ENCODE assay signal across 8 mouse cellular contexts in genomic region chr9:107526198-107527026, GRCm38 (mm10). TPM values are rescaled to one million over a fixed set of nuclear protein-coding genes. Genes with fewer than 3 reads are reported as not detected.
DNase-seq lines count a peak whose midpoint lies in the region; ATAC-seq and TF ChIP-seq lines count a peak whose summit lies in the region.

No protein-coding gene starts in this region.

- no peak for TF ChIP-seq EP300 in stomach, postnatal 0 days (optimal IDR thresholded peaks at IDR 0.05)

- TF ChIP-seq CTCF in lung, adult 2 months (IDR thresholded peaks at IDR 0.05; ENCODE audit: insufficient read depth, low read length) = no peak
- peak; percentile 30 for TF ChIP-seq CTCF in stomach, postnatal 0 days (IDR thresholded peaks at IDR 0.05; ENCODE audit: low read depth)

- ATAC-seq in erythroid progenitor cell, adult 5-6 weeks (replicated peaks; ENCODE audit: low FRiP score, poor library complexity, severe bottlenecking) = peak; percentile 53
- peak; percentile 56; the same call in 1 of the 2 replicates for ATAC-seq in neural tube, embryonic 14.5 days (ENCODE audit: low read depth)
- ATAC-seq in stomach, postnatal 0 days (ENCODE audit: low FRiP score, low TSS enrichment) = peak; percentile 73

- peaks cover 15% of the 10 kb centered on the region for H3K27me3 ChIP-seq in neural tube, embryonic 14.5 days (ENCODE audit: control insufficient read depth, insufficient read depth, low read length)
- peaks cover 2% of the 10 kb centered on the region; the same call in 1 of the 2 replicates for H3K27me3 ChIP-seq in stomach, postnatal 0 days (ENCODE audit: control insufficient read depth, insufficient read depth, low read length)

- no peaks in the 10 kb centered on the region; the same call in 1 of the 2 replicates for H3K36me3 ChIP-seq in neural tube, embryonic 14.5 days (ENCODE audit: control insufficient read depth, insufficient read depth, low read length)
- no peaks in the 10 kb centered on the region for H3K36me3 ChIP-seq in stomach, postnatal 0 days (ENCODE audit: control insufficient read depth, insufficient read depth, low read length)

- H3K9me3 ChIP-seq in neural tube, embryonic 14.5 days (ENCODE audit: control insufficient read depth, low read length) = no peaks in the 10 kb centered on the region
- no peaks in the 10 kb centered on the region for H3K9me3 ChIP-seq in stomach, postnatal 0 days (ENCODE audit: control insufficient read depth, low read length)

- H3K4me3 ChIP-seq in lung, adult 2 months (replicated peaks; ENCODE audit: extremely low read depth, low read depth, low read length) = peak overlapping the region; percentile 28
- peak overlapping the region; percentile 12; the same call in 1 of the 2 replicates for H3K4me3 ChIP-seq in neural tube, embryonic 14.5 days (ENCODE audit: low read depth, low read length)
- H3K4me3 ChIP-seq in stomach, postnatal 0 days (ENCODE audit: low read depth, low read length) = peak overlapping the region; percentile 32

- peak overlapping the region; percentile 40 for H3K4me2 ChIP-seq in neural tube, embryonic 14.5 days (ENCODE audit: low read depth, low read length)
- peak overlapping the region; percentile 66 for H3K4me2 ChIP-seq in stomach, postnatal 0 days (replicated peaks; ENCODE audit: low read depth)

- DNase-seq in urinary bladder, adult 18-20 months (ENCODE audit: low spot score in 2 of 2) = peak; percentile 54 to 78
- DNase-seq in urinary bladder, adult 2 months (ENCODE audit: low spot score) = no peak
- DNase-seq in heart, postnatal 10 days = peak; percentile 59 to 73
- peak; percentile 85 to 86 for DNase-seq in kidney, postnatal 25 days
- peak; percentile 69 for DNase-seq in lung, adult 2 months
- peak; percentile 92 for DNase-seq in stomach, postnatal 0 days (ENCODE audit: low spot score)

- TF ChIP-seq POLR2A in lung, adult 2 months (IDR thresholded peaks at IDR 0.05; ENCODE audit: borderline replicate concordance, extremely low read depth, low read depth, low read length) = no peak

- H3K27ac ChIP-seq in neural tube, embryonic 14.5 days (ENCODE audit: low read depth, low read length) = no peak overlapping the region
- no peak overlapping the region for H3K27ac ChIP-seq in stomach, postnatal 0 days (replicated peaks)

- intact Hi-C loops in heart, postnatal 10 days (cut with DNase I) = no loop called here

- peaks cover 5% of the 10 kb centered on the region for H3K4me1 ChIP-seq in lung, adult 2 months (ENCODE audit: control insufficient read depth, insufficient read depth, low read length)
- H3K4me1 ChIP-seq in neural tube, embryonic 14.5 days (ENCODE audit: control insufficient read depth, insufficient read depth, low read length) = peaks cover 7% of the 10 kb centered on the region; the same call in 1 of the 2 replicates
- peaks cover 4% of the 10 kb centered on the region; the same call in 1 of the 2 replicates for H3K4me1 ChIP-seq in stomach, postnatal 0 days (replicated peaks; ENCODE audit: control insufficient read depth, insufficient read depth)

- no peak overlapping the region for H3K9ac ChIP-seq in neural tube, embryonic 14.5 days (replicated peaks; ENCODE audit: low read depth, low read length)
- H3K9ac ChIP-seq in stomach, postnatal 0 days (ENCODE audit: low read length) = no peak overlapping the region

- 7% methylated on average over 44 of the region's 44 CpGs for WGBS in lung, adult 2 months
- WGBS in neural tube, embryonic 14.5 days = 7% methylated on average over 44 of the region's 44 CpGs
- WGBS in stomach, postnatal 0 days = 5% methylated on average over 40 of the region's 44 CpGs

RNA-seq across cellular contexts. Expression of gene Tmem115, which starts 7.3 kb away (rescaled TPM):
- polyA plus RNA-seq in urinary bladder, adult 2 months (2012; rRNA removed) = 33.6 and 34.0 TPM in 2 replicates
- 0.72 and 3.8 TPM in 2 replicates for total RNA-seq in erythroid progenitor cell, adult 5-6 weeks (2015; ENCODE audit: low replicate concordance)
- total RNA-seq in erythroid progenitor cell, adult 5-6 weeks (2017; ENCODE audit: low replicate concordance) = 2.6 and 8.4 TPM in 2 replicates
- 10 to 100 TPM; 25.0 to 26.5 TPM for total RNA-seq in heart, postnatal 10 days (2021)
- polyA plus RNA-seq in lung, adult 2 months (2012; rRNA removed) = 57.6 and 59.4 TPM in 2 replicates
- polyA plus RNA-seq in neural tube, embryonic 14.5 days (2014; fragmentation: Nextera tagmentation; extraction: Ambion mirVana) = 47.7 and 48.7 TPM in 2 replicates
- 41.9 and 43.2 TPM in 2 replicates for polyA plus RNA-seq in stomach, postnatal 0 days (2015; fragmentation: Nextera tagmentation; extraction: Ambion mirVana)

RNA-seq across cellular contexts. Expression of gene Cyb561d2, which starts 15.6 kb away (rescaled TPM):
- 15.2 and 19.4 TPM in 2 replicates for polyA plus RNA-seq in urinary bladder, adult 2 months (2012; rRNA removed)
- not detected in 2 replicates for total RNA-seq in erythroid progenitor cell, adult 5-6 weeks (2015; ENCODE audit: low replicate concordance)
- 1.8 and 2.9 TPM in 2 replicates for total RNA-seq in erythroid progenitor cell, adult 5-6 weeks (2017; ENCODE audit: low replicate concordance)
- total RNA-seq in heart, postnatal 10 days (2021) = 1 to 10 TPM; 5.5 to 6.2 TPM
- 35.6 and 37.1 TPM in 2 replicates for polyA plus RNA-seq in lung, adult 2 months (2012; rRNA removed)
- 42.2 and 46.7 TPM in 2 replicates for polyA plus RNA-seq in neural tube, embryonic 14.5 days (2014; fragmentation: Nextera tagmentation; extraction: Ambion mirVana)
- 26.7 and 28.2 TPM in 2 replicates for polyA plus RNA-seq in stomach, postnatal 0 days (2015; fragmentation: Nextera tagmentation; extraction: Ambion mirVana)

RNA-seq across cellular contexts. Expression of gene Nprl2, which starts 15.6 kb away (rescaled TPM):
- polyA plus RNA-seq in urinary bladder, adult 2 months (2012; rRNA removed) = 26.6 and 35.2 TPM in 2 replicates
- 1.4 and 31.4 TPM in 2 replicates for total RNA-seq in erythroid progenitor cell, adult 5-6 weeks (2015; ENCODE audit: low replicate concordance)
- 1.1 and 1.2 TPM in 2 replicates for total RNA-seq in erythroid progenitor cell, adult 5-6 weeks (2017; ENCODE audit: low replicate concordance)
- total RNA-seq in heart, postnatal 10 days (2021) = 10 to 100 TPM; 12.9 to 16.7 TPM
- polyA plus RNA-seq in lung, adult 2 months (2012; rRNA removed) = 24.8 and 31.3 TPM in 2 replicates
- polyA plus RNA-seq in neural tube, embryonic 14.5 days (2014; fragmentation: Nextera tagmentation; extraction: Ambion mirVana) = 71.5 and 74.9 TPM in 2 replicates
- polyA plus RNA-seq in stomach, postnatal 0 days (2015; fragmentation: Nextera tagmentation; extraction: Ambion mirVana) = 24.8 and 24.9 TPM in 2 replicates

RNA-seq across cellular contexts. Expression of gene Zmynd10, which starts 20.7 kb away (rescaled TPM):
- 0.56 and 0.78 TPM in 2 replicates for polyA plus RNA-seq in urinary bladder, adult 2 months (2012; rRNA removed)
- not detected in 2 replicates for total RNA-seq in erythroid progenitor cell, adult 5-6 weeks (2015; ENCODE audit: low replicate concordance)
- total RNA-seq in erythroid progenitor cell, adult 5-6 weeks (2017; ENCODE audit: low replicate concordance) = not detected in 2 replicates
- not detected for total RNA-seq in heart, postnatal 10 days (2021)
- 12.8 and 13.2 TPM in 2 replicates for polyA plus RNA-seq in lung, adult 2 months (2012; rRNA removed)
- 1.2 and 2.0 TPM in 2 replicates for polyA plus RNA-seq in neural tube, embryonic 14.5 days (2014; fragmentation: Nextera tagmentation; extraction: Ambion mirVana)
- polyA plus RNA-seq in stomach, postnatal 0 days (2015; fragmentation: Nextera tagmentation; extraction: Ambion mirVana) = 0.94 and 0.97 TPM in 2 replicates

RNA-seq across cellular contexts. Expression of gene Rassf1, which starts 24.9 kb away (rescaled TPM):
- polyA plus RNA-seq in urinary bladder, adult 2 months (2012; rRNA removed) = 41.5 and 58.9 TPM in 2 replicates
- total RNA-seq in erythroid progenitor cell, adult 5-6 weeks (2015; ENCODE audit: low replicate concordance) = 24.5 and 35.2 TPM in 2 replicates
- total RNA-seq in erythroid progenitor cell, adult 5-6 weeks (2017; ENCODE audit: low replicate concordance) = 31.4 and 31.7 TPM in 2 replicates
- total RNA-seq in heart, postnatal 10 days (2021) = 10 to 100 TPM; 28.8 to 32.0 TPM
- 43.7 and 45.5 TPM in 2 replicates for polyA plus RNA-seq in lung, adult 2 months (2012; rRNA removed)
- polyA plus RNA-seq in neural tube, embryonic 14.5 days (2014; fragmentation: Nextera tagmentation; extraction: Ambion mirVana) = 34.1 and 34.9 TPM in 2 replicates
- 44.2 and 46.5 TPM in 2 replicates for polyA plus RNA-seq in stomach, postnatal 0 days (2015; fragmentation: Nextera tagmentation; extraction: Ambion mirVana)
